Mouse (Mus musculus): Measurements from ENCODE around the gene Wdr77.
"Not testable (repeated sequence)": the region's sequence is repeated elsewhere in the genome, so short reads cannot be mapped to it uniquely, and the experiment has no call there.

Wdr77 gene

DNA sequence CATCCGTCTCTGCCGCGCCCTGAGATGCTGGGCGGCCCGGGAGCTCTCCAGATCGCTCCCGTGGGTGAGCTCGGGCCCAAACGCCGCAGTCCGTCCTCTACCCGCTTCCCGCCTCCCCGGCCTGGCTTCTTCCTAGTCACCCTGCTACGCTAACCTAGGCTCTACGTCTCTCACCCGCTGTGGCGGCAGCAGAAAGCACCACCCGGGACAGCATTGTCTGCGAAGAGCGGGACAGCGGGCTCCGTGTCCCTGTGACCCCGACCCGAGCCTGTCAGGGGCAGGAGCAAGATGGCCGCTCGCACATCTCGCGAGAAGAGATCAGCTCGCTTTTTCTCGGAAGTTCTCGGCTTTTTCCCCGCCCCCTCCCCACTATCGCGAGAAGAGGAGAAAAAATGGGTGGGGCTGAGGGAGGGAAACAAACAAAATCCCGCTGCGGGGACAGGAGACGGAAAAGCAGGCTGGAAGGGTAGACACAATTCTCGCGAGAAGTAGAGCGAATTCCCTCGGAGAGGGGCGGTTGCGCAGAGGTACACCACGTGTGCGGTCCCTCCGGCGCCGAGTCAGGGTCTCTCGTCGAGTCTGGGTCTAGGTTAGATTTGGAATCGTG, at the start of gene Wdr77:
Wdr77 (plus strand) TSS at position 396 of the 607 bp plus-strand sequence.
- peak; percentile 89 to 90 for DNase-seq

DNA sequence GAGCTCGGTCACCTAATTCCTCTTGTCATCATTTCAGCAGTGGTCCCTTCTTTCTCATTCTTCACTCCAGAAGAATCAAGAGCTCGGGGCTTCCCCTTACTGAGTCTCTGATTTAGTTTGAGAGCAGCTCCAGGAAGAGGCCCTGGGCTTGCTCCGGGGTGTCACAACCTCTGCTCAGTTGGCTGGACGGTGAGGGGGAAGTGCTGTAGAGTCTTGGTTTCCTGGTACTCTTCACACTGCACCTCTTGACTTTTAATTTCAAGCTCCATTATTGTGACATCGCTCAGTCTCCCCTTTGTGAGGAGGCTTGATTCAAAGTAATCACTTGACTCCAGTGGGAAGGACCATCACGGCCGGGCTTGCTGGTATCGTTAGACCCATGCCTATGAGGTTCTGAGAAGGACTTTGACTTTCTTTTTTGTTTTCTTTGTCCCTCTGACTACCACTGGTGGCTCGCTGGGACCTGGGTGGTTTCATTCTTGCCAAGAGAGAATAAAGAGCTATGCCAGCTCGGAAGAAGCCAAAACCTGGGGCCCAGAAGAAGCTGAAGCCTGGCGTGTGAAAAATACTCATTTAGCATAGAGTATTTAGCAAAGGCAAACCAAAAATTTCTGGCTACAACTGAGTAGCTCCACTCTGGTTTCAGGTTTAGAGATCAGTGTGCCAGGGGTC, 48.5 kb upstream of the Wdr77 start:
- DNase-seq = peak; percentile 44 to 46

DNA sequence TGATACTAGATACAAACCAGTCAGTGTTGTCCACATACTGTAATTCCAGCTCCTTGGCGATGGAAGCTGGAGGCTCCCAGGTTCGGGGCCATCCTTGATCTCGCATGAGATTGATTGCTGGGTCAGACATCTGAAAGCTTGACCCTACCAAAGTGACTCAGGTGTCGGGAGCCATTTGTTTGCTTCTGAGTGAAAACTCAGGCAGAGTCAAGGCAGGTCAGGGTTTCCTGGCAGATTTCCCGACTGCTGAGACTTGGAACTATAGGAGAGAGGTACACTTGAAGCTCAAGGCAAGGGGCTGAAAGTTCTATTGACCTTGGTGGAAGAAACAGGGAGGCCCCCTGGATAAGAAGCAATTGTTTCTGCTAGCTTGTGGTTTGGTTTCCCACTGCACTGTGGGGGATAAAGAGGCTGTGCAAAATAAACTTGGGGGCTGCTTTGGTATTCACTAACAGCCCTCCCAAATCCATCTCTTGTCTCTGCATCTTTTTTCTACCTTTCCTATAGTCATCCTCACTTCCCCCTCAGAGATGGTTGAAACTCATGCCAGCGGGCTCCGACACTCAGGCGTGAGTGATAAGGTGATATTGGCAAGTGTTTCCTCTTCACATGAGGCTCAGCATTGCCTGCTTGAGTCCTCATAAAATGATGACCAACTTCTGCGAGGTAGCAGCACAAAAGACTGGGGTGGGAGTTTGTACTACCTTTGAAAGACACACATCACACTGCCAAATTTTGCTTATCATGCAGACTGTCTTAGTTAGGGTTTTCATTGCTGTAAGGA, 46.9 kb upstream of the Wdr77 start:
- DNase-seq = no peak

DNA sequence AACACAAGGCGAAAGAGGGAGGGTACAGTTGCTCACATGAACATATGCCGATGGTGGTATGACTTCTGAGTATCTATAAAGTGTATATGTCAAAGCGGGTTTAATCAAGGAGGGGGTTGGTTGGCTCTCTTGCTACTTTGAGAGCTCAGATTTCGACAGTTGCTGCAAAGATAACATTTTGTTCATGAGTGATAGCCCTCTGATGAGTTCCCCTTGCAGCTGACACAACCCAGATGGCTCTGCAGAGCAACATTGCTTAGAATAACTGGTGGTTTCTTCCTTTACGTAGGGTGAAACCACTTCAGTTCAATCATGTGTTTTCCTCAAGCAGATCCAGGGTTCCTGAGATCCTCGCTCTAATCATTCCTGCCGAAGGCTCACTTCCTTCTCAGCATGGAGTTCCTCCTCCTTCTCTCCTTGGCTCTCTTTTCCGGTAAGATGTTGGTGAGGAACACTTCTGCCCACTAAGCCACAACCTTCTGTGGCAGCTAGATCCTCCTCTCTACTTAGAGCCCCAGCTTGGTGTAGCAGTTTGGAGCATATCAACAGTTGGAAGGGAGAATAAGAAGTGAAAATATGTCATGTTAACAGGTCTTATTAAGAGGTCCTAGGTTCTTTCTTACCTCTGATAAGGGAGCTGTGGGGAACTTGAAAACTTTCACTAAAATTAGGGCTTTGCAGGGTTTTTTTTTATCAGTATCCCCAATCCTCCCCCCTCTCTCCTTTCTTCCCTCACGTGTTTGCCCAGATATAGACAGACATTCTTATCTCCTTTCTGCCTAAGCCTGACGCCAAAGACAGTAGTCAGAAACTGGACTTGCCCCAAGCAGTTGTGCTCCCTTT, 45.1 kb upstream of the Wdr77 start:
- no peak for DNase-seq

DNA sequence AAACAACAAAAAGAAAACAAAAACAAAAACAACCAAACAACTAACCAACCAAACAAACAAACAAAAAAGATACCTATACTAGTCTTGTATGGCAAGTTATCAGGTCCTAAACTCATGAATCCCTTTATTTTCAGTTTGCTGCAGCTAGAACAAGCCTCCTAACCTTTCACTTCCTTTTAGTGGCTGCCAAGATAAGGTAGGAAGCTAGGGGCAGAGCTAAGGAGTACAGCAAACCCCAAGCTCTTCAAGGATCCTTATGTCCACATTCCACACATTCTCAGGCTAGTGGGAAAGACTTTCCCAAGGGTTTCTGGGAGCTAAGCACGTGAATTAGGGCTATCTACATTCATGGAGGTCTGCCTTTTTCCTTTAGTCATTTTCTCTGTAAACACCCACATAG, 43.9 kb upstream of the Wdr77 start:
- no peak for DNase-seq

DNA sequence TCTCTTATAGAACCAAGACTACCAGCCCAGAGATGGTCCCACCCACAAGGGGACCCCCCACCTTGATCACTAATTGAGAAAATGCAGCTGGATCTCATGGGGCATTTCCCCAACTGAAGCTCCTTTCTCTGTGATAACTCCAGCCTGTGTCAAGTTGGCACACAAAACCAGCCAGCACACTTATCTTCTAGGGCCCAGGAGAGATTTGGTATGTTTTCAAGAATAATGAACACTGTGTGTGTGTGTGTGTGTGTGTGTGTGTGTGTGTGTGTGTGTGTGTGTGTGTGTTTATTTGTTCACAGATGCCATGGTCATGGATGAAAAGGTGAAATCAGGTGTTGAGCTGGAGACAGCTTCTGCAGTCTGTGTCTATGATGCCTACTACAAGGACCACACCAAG, 42.7 kb upstream of the Wdr77 start:
- DNase-seq = not testable (repeated sequence)

DNA sequence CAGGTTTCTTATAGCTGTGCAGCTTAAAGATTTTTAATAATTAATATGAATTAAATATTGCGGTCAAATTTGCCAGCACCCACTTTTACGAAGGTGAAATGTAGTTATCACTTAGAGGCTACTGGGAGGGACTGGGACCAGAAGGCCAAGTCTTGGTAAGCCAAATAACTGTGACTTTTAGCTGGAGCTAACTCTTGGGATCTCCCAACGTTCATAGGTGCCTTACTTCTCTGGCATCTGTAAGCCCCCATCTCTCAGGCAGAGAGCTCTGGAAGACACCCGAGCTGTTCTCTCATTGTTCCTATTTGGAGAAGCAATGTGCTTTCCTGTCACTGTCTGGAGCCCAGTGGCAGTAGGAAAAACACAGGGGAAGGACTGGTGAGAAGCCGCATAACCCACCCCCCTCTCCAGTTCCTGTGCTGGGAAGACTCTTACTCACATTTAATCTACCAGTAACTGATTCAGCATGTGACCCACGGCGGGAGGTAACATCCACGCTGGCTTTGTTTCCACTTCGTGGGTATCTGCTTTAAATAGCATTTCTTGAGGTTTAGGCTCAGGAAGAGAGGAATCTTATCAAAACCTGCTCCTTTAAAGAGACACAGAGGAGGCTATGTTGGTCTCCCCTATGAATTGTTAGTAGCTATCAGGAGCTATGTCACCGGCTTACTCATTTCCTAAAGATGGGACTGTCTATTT, 41.4 kb upstream of the Wdr77 start:
- no peak for DNase-seq

DNA sequence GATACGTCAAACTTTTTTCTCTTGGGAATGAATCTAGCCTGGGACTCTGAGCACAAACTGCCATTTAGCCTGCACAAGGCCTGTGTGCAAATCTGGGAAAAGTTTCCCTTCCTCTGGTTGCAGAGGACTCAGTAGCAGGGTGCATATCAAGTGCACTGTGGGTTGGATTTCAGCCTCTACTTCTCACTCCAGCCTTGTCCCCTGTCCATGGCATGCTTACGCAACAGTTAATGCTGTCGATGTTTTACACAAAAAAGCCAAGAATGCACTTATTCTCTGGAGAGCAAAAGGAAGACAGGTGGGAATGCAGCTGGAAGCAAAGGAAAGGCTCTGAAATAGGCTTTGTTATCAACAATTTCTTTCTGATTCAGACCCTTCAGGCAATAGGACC, 40.8 kb upstream of the Wdr77 start:
- no peak for DNase-seq

DNA sequence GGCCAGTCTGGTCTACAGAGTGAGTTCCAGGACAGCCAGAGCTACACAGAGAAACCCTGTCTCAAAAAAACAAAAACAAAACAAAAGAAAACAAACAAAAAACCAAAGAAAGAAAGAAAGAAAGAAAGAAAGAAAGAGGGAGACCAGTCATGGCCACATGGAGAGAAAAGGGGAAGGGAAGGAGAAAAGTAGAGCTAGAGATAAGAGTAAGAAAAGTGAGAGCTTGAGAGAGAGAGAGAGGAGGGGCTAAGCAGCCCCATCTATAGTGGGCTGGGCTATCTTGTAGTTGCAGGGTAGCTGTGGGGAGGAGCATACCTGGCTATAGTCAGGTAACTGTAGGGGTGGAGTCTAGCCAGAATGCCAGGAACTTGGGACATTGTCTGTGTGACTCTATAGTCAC, 38.4 kb upstream of the Wdr77 start:
- not testable (repeated sequence) for DNase-seq

DNA sequence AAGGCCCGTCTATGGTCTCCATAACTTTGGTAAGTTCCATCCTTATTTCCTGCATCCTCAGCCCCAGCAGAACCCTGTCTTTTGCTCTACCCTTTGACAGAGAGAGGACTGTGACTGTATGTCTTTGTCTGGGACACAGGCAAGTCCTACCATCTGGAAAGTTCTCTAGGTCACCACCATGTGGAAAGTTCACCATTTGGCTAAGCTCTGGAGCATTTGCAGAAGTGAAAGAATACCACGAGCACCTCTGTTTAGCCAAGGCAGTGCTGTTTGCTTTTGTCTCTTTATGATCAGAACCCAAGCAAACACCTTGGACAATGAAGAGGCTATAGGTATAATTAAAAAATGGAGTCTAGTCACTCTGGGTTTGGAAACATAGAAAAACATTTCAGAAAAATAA, 37.2 kb upstream of the Wdr77 start:
- DNase-seq = no peak

DNA sequence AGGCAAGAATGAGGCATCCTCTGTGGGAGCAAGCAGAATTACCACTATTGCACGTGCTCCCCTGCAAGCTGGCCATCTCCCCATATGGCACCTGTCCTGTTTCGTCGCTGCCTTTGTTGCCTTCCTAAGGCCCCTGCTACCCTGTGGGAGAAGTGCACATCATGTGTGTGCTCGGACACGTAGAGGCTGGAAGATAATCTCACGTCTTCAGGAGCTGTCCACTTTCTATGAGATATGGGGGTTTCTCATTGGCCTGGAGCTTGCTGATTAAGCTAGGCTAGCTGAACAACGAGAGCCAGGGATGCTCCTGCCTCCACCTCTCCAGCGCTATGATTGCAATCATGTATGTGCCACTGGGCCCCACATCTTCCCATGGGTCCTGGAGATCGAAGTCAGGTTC, 34.6 kb upstream of the Wdr77 start:
- no peak for DNase-seq

DNA sequence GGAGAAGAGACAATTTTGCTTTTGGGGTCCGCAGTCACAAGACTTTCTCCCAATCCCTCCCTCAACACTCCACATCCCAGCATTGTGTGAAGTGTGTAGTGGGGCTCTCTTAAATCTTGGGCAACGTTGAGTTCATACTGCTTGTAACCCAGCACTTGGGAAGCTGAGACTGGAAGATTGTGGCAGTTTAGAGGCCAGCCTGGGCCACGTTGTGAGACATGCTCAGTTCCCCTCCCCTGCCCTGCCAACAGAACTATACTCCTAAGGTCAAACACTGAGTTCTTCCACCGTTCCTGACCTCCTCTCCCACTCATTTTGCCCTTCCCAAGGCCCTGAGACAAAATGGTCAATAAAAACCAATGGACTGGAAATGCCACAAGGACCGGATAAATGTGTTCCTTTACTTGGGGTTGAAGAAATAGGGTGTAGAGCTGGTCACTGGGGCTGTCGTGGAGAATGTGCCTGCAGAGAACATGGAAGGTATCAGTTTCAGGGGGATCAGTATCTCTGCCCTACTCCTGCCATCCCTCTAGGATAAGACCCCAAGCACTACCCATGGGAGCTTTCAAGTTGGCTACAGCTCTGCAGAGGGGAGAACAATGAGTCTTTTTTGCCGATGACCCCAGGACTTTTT, 31.5 kb upstream of the Wdr77 start:
- DNase-seq = no peak

DNA sequence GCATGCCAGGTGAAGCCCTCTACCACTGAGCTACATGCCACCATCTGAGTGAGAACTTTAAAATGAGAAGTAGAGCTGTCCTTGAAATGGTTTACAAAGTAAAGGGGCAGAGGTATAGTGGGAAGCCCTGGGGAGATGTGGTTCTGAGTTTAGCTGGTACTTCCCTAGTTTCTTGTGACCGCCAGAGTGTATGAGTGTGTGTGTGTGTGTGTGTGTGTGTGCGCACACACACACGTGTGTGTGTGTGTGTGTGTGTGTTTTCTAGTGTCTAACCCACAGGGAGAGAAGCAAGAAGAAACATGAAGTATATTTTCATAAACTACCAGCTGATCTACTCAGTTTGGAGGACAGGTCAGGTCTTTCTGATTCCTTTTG, 31.0 kb upstream of the Wdr77 start:
- no peak for DNase-seq

DNA sequence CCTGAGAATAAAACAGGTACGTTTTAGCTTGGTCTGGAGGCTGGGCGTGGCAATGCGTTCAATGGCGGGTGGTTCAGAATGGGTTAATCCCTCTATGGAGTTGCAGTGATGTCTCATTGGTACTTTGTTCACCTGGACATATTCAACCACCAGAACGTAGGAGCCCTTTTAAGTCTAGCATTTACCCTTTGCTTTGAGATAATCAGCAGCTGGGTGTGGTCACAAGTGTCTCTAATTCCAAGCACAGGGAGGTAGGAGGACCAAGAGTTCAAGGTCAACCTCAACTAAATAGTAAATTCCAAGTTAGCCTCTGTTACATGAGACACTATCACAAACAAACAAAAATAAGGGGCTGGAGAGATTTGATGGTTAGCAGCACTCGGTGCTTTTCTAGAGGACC, 30.4 kb upstream of the Wdr77 start:
- no peak for DNase-seq

DNA sequence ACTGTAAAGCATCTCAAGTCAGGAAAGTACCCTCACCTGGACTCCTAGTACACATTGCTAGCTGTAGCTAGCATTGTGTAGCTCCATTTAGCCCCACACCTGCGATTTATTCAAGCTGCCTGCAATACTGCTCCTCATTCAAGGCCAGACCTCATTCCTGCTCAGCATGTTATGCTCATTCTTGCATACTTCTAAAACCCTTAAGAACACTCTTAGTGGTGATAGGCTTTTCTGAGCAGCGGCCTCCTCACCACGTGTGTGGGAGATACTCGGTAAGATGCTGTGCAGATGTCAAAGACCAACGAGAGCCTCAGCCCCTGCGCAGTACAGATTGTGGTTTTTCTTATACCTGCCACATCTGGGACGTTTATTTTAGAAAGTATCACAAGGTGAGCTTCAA, 29.3 kb upstream of the Wdr77 start:
- no peak for DNase-seq

DNA sequence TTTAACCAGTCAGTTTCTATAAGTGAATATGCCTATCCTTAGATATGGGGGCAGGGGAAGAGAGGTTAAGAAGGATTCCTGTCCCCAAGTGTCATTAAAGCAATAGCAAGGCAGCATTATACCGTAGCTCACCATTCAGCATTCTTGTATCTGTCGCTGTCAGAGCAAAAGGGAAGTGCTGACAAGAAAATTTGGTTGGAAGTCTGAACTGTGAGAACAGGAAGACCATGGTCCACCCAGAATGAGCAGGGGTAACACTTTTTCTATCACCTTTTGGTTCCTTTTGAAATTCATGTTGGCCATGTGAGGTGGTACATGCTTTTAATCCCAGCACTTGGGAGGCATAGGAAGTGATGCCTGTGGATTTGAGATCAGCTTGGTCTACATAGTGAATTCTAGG, 28.1 kb upstream of the Wdr77 start:
- DNase-seq = no peak

DNA sequence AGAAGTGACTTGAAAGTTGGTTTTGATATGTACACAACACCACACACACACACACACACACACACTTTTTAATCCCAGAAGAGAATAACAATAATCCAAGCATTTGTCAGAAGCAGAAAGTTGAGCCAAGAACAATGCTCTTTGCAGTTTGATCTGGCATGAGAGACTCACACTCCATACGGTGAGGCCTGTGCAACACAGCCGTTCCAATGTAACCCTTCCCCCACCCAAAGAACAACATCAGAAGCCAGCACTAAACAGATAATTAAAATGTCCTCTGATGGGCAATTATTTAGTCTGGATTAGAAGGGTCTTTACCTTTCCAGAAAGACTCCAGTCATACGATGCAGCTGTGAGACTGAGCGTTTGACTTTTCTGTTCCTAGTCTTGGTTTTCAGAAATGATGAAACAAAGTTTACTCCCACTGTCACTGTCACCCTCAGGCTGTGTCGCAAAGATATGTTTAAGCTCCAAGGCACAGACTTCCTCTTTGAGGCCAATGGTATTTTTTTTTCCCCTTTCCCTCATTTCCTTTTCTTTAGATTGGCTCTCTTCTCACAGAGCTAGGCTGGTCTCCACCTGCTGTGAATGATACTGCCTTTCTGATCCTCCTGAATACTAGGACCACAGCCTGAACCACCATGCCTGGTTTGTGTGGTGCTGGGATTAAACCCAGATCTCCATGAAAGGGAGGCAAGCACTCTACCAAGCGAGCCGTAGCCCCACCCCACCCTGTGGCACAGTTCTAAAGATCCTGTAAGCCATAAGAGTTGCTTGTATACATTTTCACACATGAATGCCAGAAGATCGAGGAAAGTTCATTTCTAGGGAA, 26.7 kb upstream of the Wdr77 start, which contains the start of gene I830077J02Rik:
I830077J02Rik (minus strand) TSS at position 425 of the 832 bp plus-strand sequence.
- no peak for DNase-seq

DNA sequence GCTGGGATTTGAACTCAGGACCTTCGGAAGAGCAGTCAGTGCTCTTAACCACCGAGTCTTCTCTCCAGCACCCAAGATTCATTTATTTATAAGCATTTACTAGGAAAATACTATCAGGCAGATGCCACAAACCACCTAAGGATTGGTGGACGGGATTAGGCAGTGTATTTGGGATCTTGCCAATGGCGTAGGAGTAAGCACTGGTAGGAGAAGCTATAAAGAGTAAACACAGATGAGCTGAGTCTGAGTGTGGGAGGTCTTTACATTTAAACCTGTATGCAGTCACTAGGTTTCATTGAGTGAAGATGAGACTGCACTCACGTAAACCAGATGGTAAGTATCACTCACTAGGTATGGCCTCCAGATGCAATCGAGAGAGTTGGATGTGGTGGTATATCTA, 25.2 kb upstream of the Wdr77 start:
- no peak for DNase-seq

DNA sequence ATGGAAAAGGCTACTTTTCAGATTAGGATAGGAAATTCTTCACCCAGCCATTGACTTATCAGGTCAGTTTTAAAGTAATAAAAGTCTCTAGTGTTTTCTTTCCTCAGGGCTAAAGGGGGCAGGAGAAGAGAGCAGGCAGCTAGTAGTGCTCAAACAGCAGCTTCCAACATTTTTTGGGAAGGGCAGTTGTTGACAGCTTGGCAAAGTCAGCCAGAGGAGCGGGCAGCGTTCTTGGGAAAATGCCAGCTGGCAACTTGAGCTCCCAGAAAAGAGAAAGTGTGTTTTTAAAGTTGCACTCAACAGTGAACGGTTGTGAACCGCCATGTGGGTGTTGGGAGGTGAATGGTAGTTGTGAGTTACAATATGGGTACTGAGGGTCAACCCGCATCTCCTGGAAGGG, 24.1 kb upstream of the Wdr77 start:
- DNase-seq = no peak

DNA sequence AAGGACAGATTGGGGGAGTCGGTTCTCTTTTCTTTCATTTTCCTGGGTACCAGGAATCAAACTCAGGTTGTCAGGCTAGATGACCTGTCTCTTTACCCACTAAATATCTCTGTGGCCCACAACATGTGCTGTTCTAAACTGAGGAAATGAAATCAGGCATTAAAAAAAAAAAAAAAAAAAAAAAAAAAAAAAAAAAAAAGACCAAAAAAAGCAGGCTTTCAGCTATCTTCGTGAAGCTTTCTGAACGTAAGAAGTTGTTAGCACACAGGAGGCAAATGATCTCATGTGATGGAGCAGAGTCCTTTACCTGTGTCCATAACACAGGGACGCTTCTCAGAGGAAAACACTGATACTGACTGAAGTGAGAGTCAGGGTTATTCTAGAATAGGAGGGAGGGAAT, 23.1 kb upstream of the Wdr77 start:
- no peak for DNase-seq

DNA sequence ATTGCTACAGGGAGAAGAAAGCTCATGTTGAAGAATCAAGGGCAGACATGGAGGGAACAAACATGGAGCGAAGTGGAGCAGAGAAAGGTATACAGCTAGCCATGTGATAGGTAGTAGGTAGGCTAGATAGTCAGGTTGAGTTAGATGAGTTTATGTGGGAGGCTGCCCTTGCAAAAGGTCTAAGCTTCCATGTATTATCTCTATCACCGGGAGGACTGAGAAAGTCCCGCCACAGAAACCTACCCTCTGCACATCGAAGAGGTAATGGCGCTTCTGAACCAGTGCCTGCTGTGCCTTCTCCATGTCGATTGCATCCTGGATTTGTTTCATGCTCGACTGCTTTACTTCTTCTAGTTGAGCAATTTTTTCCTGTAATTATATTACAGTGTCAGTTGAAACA, 7.8 kb upstream of the Wdr77 start:
- DNase-seq = no peak
